Mouse (Mus musculus): ENCODE results near the gene Tipin. TPM values are rescaled to one million over a fixed set of nuclear protein-coding genes. Genes with fewer than 3 reads are reported as not detected.
"Not testable (repeated sequence)": the region's sequence is repeated elsewhere in the genome, so short reads cannot be mapped to it uniquely, and the experiment has no call there.

The Tipin gene
- total RNA-seq, 2 experiments from 2014 or later: 12.9 to 13.8 TPM

DNA sequence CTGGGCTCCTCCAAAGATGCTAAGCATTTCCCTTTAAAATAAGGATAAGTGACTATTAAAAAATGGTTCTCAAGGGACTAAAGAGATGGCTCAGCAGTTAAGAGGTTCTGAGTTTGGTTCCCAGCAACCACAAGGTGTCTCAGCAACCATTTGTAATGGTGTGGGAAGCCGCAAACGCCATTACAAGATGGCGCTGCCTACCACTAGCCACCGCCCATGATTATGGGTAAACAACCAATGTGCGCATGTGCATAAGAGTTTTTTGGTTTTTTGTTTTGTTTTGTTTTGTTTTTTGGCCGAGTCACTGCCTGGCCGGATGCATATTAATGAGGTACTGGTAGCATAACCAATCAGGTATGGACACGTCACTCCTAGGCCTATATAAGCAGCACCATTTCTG is 12.5 kb upstream of the Tipin start:
- DNase-seq (ENCODE audit: low spot score in 2 of 2): not testable (repeated sequence)

DNA sequence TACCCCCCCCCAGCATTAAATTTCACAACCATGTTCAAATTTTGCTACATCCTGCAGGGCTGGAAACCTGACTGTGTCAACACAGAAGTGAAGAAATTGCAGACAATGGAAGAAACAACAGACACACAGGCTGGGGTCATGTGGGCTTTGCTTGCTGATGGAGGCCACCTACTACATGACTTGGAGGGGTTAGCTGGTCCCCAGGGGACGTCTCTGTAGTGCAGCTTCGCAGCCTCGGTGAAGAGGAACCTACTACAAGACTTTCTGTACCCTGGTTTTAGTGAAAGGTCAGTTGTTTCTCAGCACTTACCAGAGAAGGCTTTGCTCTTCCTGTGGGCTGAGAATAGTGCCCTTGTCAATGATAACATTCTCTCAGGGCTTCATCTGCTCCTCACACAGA is 10.1 kb upstream of the Tipin start:
- DNase-seq (ENCODE audit: low spot score in 2 of 2): no peak

GRCm38 (mm10) chr9:64272611-64273010 is 8.8 kb upstream of the Tipin start:
- peak; percentile 47 to 54 for DNase-seq (ENCODE audit: low spot score in 2 of 2)

- no peak for DNase-seq (ENCODE audit: low spot score in 2 of 2)
Measured at GRCm38 (mm10) chr9:64273757-64274156, 7.6 kb upstream of the Tipin start.

DNA sequence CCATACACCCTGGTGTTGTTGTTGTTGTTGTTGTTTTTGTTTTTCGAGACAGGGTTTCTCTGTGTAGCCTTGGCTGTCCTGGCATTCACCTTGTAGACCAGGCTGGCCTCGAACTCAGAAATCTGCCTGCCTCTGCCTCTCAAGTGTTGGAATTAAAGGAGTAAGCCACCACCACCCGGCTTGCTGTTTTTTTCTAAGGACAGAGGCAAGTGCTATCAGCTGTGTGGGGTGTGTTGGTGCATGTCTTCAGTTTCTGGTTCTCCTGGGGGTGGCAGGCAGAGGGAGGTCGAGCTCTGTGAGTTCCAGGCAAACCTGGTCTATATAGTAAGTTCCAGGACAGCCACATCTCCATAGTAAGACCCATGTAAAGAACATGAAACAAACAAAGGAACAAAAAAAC is 7.1 kb upstream of the Tipin start:
- no peak for DNase-seq (ENCODE audit: low spot score in 2 of 2)

DNA sequence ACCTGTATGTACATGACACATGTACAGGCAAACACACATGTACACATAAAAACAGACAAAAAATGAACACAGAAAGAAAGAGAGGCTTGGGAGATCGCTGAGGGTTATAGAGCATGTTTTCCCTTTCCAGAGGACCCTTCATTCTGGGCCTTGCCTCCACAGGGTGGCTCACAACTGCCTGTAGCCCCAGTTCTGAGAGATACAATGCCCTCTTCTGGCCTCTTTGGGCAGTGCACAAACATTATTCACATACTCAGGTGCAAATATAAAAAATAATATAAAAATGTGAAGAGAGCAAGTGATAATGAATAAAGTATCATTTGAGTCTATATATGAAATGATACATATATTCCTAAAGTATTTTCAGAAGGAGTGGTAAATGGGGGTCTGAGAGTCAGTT is 6.5 kb upstream of the Tipin start:
- no peak for DNase-seq (ENCODE audit: low spot score in 2 of 2)

GRCm38 (mm10) chr9:64277706-64278105 is 3.7 kb upstream of the Tipin start:
- peak; percentile 54 to 74 for DNase-seq (ENCODE audit: low spot score in 2 of 2)

DNA sequence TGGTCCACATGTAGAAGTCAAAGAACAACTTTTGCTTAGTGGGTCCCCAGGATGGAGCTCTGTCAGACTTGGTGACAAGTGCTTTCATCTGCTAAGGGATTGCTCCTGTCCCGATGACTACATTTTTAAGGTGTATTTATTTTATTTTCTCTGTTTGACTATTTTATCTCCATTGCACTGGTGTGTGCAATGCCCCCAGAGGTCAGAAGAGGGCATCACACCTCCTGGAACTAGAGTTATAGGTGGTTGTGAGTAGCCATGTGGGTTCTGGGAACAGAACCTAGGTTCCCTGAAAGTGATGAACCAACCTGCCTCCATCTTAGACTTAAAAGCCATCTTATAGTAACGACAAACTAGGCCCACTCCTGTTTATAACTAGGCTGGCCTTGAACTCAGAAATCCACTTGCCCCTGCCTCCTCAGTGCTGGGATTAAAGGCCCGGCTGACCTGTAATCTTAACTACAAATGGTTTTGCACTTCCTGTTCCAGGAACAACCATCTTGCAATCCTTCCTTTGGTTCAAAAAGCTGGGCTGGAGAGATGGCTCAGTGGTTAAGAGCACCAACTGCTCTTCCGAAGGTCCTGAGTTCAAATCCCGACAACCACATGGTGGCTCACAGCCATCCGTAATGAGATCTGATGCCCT is 2.6 kb upstream of the Tipin start:
- DNase-seq (ENCODE audit: low spot score in 2 of 2): no peak

- no peak for DNase-seq (ENCODE audit: low spot score in 2 of 2)
Measured at GRCm38 (mm10) chr9:64281781-64282178, 399 bp downstream of the Tipin start.

- DNase-seq (ENCODE audit: low spot score in 2 of 2): no peak
Measured at GRCm38 (mm10) chr9:64282404-64282987, 1.1 kb downstream of the Tipin start.

GRCm38 (mm10) chr9:64303086-64303485 is 21.7 kb downstream of the Tipin start:
- not testable (repeated sequence) for DNase-seq (ENCODE audit: low spot score in 2 of 2)

DNA sequence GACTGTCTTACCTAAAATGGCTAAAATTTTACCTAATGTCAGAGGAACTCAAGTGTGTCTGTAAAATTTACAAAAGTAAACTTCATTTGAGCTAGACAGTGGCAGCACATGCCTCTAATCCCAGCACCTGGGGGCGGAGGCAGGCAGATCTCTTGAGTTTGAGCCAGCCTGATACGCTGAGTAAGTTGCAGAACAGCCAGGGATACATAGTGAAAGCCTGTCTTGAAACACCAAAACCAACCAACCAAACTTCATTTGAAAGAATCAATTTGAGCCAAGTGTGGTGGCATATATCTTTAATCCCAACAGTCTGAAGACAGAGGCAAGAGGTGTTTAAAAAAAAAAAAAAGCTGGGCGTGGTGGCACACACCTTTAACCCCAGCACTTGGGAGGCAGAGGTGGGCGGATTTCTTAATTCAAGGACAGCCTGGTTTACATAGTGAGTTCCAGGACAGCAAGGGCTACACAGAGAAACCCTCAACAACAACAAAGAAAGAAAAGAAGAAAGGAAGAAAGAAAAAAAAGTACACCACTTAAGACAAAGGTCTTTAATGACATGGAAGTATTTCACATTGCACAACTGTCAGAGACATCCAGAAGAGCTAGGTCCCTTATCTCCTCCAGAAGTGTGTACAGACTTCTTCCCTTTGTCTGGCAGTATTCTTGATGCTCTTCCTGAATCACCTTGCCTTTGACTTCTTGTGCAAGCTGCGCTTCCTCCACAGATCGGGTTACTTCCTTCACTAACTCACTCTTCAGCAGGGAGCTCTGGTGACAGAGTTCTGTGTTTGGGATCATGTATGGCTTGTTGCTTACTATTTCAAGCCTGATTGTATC is 25.3 kb downstream of the Tipin start:
- DNase-seq (ENCODE audit: low spot score in 2 of 2): no peak

DNA sequence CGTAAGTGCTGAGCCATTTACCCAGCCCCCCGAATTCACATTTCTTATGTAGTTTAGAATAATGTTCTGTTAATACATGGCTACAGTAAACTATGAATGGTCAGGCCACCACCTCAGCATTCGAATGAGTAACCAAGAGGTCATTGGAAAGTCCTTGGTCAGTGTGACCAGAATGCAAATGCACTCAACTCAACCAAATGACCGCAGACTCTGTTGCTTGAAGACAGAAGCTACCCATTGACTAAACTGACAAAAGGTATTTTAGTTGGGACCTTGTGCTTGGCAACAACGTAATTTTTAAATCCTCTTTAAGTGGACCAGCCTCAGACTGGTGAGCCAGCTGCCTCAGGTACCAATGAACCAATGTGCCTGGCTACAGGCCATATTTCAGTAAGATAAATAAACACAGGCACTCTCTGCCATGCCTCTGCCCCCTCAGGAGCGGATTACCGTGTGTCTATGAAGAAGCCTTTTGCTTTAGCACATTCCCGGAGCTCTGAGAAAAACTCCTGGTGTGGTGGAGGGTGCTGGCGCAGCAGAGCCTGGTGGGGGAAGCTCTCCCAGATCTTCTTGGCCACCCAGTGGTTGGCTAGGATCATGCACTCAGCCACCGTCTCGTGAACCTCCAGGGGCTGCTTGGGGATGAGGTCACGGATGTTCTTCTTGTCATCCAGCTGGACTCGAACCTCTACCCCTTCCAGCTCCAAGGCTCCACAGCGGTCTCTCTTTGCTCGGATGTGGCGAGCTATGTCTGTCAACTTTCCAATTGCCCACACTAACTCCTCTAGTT is 29.8 kb downstream of the Tipin start:
- DNase-seq (ENCODE audit: low spot score in 2 of 2): no peak

DNA sequence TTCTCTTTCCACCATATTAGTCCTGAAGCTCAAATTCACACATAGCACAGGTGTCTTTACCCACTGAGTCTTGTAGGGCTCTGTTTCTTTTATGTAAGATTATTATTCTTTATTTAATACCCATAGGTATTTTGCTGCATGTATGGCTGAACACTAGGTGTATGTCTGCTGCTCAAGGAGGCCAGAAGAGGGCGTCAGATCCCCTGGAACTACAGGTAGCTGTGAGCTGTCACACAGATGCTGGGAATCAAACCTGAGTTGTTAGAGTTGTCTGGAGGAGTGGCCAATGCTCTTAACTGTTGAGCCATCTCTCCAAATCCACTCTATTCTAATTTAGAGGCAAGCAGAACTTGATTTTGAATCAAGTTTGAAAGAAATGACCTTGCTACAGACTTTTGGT is 30.7 kb downstream of the Tipin start:
- DNase-seq (ENCODE audit: low spot score in 2 of 2): no peak

GRCm38 (mm10) chr9:64314696-64315095 is 33.3 kb downstream of the Tipin start:
- DNase-seq (ENCODE audit: low spot score in 2 of 2): no peak

GRCm38 (mm10) chr9:64316986-64317385 is 35.6 kb downstream of the Tipin start:
- DNase-seq (ENCODE audit: low spot score in 2 of 2): no peak

GRCm38 (mm10) chr9:64323976-64324375 is 42.6 kb downstream of the Tipin start:
- DNase-seq (ENCODE audit: low spot score in 2 of 2): no peak

GRCm38 (mm10) chr9:64335825-64336224 is 54.4 kb downstream of the Tipin start:
- no peak for DNase-seq (ENCODE audit: low spot score in 2 of 2)

GRCm38 (mm10) chr9:64339361-64339760 is 58.0 kb downstream of the Tipin start:
- no peak for DNase-seq (ENCODE audit: low spot score in 2 of 2)

GRCm38 (mm10) chr9:64340351-64341253 is 59.2 kb downstream of the Tipin start:
- peak; percentile 63 to 69 for DNase-seq (ENCODE audit: low spot score in 2 of 2)

- DNase-seq (ENCODE audit: low spot score in 2 of 2): no peak
Measured at GRCm38 (mm10) chr9:64341254-64341566, 59.8 kb downstream of the Tipin start, which contains the start of gene Dis3l. TSS of gene Dis3l (minus strand) at chr9:64341288.
